Mouse (Mus musculus) limb, embryonic 15.5 days (tissue): ENCODE results near the gene BC030867. TPM values are rescaled to one million over a fixed set of nuclear protein-coding genes. Genes with fewer than 3 reads are reported as not detected.

Source experiments
- ATAC-seq: fragments of 200-750 bp; cut with Nextera tagmentation; 2 replicates; pipeline ENCODE4 v1.8.0; 2017; ENCODE audit warnings: low read depth, moderate TSS enrichment; ENCODE audit not compliant: insufficient number of reproducible peaks, low FRiP score, low TSS enrichment
- H3K27ac ChIP-seq: fragments of 300-500 bp; sonication (generic); 2 replicates; pipeline ENCODE4 v1.5.1; 2015; ENCODE audit warnings: moderate library complexity, mild to moderate bottlenecking, inconsistent platforms
- H3K27me3 ChIP-seq: fragments of 300-500 bp; sonication (generic); 2 replicates; pipeline ENCODE4 v1.6.1; 2015; ENCODE audit warnings: inconsistent platforms
- H3K36me3 ChIP-seq: fragments of 300-500 bp; sonication (generic); 2 replicates; pipeline ENCODE4 v1.6.1; 2015; ENCODE audit warnings: inconsistent platforms
- H3K4me1 ChIP-seq: fragments of 300-500 bp; sonication (generic); 2 replicates; pipeline ENCODE4 v1.6.1; 2015; ENCODE audit warnings: inconsistent platforms
- H3K4me2 ChIP-seq: fragments of 300-500 bp; sonication (generic); 2 replicates; pipeline ENCODE4 v1.6.1; 2015; ENCODE audit warnings: mild to moderate bottlenecking, inconsistent platforms
- H3K4me3 ChIP-seq: fragments of 300-500 bp; sonication (generic); 2 replicates; pipeline ENCODE4 v1.5.1; 2015; ENCODE audit warnings: mild to moderate bottlenecking, inconsistent platforms
- H3K9ac ChIP-seq: fragments of 300-500 bp; sonication (generic); 2 replicates; pipeline ENCODE4 v1.6.1; 2015; ENCODE audit warnings: inconsistent platforms
- H3K9me3 ChIP-seq: fragments of 300-500 bp; sonication (generic); 2 replicates; pipeline ENCODE4 v1.6.1; 2016; ENCODE audit warnings: inconsistent platforms
- WGBS: fragments of 180-500 bp; shearing (Covaris S2); methylation state at CpG from one replicate; pipeline ENCODE4 v1.1.7; 2015; 5-methylcytosine and 5-hydroxymethylcytosine counted together
- polyA plus RNA-seq: library from polyadenylated mRNA; unstranded; fragments of >200 nt; fragmentation: Nextera tagmentation; extraction: Ambion mirVana; gene quantifications from 2 replicates; pipeline ENCODE4 v1.2.1, GENCODE M21; 2015

BC030867 gene
- polyA plus RNA-seq, 1 experiment from 2014 or later: 13.8 TPM

DNA sequence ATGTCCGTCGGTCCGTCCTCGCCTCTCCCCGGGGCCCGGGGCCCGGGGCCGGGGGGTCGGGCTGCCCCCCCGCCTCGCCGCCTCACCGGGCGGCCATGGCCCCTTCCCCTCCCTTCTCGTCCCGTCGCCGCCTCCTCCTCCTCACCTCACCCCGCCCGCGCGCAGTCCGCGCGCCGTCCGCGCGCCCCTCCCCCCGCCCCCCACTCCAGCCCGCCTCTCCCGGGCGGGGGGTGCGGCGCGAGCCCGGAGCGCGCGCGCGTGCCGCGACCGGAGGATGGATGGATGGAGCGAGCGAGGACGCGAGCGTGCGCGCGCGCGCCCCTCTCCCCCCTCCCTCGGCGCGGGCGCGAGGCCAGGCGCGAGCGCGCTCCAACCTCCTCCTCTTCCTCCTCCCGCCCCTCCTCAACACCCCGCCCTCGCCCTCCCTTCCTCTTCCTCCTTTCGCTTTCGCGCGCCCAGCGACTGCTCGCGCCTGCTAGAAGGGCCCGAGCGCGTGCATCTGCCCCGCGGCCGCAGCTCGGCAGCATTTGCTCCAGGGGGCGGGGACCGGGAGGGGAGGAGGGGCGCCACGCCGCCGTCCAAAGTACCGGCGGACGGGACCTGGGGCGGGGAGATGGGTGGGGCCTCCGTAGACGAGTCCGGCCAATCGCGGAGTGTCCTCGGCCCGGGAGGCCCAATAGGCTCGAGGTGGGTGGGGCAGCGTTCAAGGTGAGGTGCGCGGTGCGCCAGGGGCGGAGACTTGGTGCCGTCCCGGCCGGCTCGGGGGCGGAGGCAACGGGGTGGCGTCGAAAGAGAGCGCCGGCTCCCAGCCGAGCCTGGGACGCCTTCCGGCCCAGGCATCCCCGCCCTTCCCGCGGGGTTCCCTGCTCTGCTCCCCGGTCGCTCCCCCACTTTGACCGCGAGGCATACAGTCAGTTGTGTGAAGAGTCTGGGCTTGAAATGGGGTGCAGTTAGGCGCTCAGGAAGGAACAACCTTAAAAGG, 48.1 kb downstream of the BC030867 start, which contains the start of gene Atxn7l3:
Gene Atxn7l3, minus strand, starts transcription at position 141 of the 982 bp plus-strand sequence.
- peaks cover 26% of the 10 kb centered on the region for H3K4me1 ChIP-seq
- no peaks in the 10 kb centered on the region for H3K27me3 ChIP-seq
- peak within 1 kb of the TSS; percentile 87 for H3K4me2 ChIP-seq
- peak within 1 kb of the TSS; percentile 99 for H3K27ac ChIP-seq
- H3K9ac ChIP-seq: peak within 1 kb of the TSS; percentile 87
- no peaks in the 10 kb centered on the region for H3K9me3 ChIP-seq
- WGBS: under 1% methylated on average over 79 of the region's 125 CpGs
- ATAC-seq: peak; percentile 93
- peaks cover 29% of the 10 kb centered on the region for H3K36me3 ChIP-seq
- H3K4me3 ChIP-seq: peak within 1 kb of the TSS; percentile 83

DNA sequence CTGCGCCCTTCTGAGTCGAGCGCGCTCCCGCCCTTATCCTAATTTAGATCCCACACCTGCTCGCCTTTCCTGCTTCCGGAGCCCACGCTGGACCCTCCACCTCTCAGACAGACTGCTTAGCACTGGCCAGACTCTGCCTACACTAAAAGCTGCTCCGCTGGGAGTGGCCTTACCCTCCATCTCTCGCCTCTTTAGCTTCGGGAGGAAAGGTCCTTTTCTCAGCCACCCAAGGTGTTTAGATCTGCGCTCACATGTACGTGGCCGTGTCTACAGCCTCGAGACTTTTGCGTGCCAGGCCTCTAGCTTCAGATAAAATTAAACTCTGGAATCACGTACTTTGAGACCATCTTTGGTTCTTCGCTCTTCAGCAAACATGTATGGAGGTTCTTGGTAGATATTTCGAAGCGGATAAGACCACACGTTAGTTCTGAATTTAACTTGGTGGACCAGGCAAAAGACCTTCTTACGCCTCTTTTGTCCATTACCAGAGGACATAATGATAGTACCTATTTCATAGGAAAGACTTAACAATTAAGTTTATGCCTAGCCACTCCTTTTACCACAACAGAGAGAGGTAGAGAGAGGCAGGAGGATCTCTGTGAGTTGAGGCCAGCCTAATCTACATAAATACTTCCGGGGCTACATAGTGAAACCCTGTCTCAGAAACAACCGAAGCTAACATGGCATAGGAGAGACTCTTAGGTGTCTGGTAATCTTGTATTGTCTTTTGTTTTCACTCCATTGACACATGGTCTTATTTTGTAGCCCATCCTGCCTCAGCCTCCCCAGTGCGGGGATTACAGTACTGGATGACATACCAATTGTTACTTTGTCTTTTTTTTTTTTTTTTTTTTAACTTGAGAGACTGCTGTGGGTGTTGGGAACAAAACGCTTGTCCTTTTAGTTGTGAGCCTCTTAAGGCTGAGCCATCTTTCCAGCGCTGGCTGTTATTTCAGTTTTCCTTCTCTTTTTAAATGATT, 49.2 kb downstream of the BC030867 start:
- Histone ChIP-seq H3K27me3 (no peaks in the 10 kb centered on the region), H3K27ac (peak overlapping the region; percentile 99), H3K4me3 (peak overlapping the region; percentile 83), H3K4me2 (peak overlapping the region; percentile 87), H3K9me3 (no peaks in the 10 kb centered on the region), H3K36me3 (peaks cover 18% of the 10 kb centered on the region), H3K9ac (peak overlapping the region; percentile 68), H3K4me1 (peaks cover 26% of the 10 kb centered on the region)
- WGBS: 25% methylated on average over 27 of the region's 27 CpGs
- peak; percentile 20 for ATAC-seq

DNA sequence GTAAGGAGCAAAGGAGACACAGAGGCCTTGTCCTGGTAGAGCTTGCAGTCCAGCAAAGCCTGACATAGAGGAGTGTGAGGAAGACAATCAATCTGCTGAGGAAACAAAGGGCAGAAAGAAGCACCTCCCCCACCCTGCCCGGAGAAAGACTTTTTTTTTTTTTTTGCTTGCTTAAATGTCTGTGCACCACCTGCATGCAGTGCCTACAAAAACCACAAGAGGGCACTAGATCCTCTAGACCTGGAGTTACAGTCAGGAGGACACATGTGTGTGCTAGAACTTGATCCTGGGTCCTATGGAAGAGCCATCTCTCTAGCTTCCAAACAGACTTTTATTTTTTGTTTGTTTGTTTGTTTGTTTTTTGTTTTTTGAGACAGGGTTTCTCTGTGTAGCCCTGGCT, 51.2 kb downstream of the BC030867 start:
- Histone ChIP-seq H3K9me3 (no peaks in the 10 kb centered on the region), H3K36me3 (no peaks in the 10 kb centered on the region), H3K27me3 (no peaks in the 10 kb centered on the region), H3K4me1 (peaks cover 16% of the 10 kb centered on the region), H3K4me2 (no peak overlapping the region), H3K9ac (no peak overlapping the region), H3K4me3 (no peak overlapping the region), H3K27ac (no peak overlapping the region)
- 11% methylated on average over 1 of the region's 1 CpGs for whole genome bisulfite sequencing
- no peak for ATAC-seq

DNA sequence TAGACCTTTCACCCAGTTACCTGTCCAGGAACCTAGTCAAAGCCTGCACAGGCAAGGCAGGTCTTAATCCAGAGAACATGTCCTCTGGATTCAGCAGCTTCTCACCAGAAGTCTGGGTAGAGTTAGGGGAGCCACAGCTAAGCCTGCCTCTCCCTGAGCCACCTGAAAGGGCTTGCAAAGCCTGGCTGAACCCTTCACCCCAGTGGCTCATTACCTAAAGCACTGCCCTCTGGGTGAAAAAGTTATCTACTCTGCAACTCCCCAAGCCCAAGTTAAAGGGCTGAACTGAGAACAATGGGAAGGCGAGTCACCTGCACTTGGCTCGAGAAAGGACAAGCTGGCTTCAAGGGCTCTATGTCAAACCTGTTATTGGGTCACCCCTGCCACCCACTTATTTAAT, 55.5 kb downstream of the BC030867 start:
- Histone ChIP-seq H3K27me3 (no peaks in the 10 kb centered on the region), H3K9me3 (no peaks in the 10 kb centered on the region), H3K4me3 (no peak overlapping the region), H3K4me1 (peaks cover 5% of the 10 kb centered on the region), H3K27ac (no peak overlapping the region), H3K36me3 (peaks cover 30% of the 10 kb centered on the region), H3K4me2 (no peak overlapping the region), H3K9ac (no peak overlapping the region)
- 58% methylated on average over 2 of the region's 2 CpGs for WGBS
- ATAC-seq: no peak

DNA sequence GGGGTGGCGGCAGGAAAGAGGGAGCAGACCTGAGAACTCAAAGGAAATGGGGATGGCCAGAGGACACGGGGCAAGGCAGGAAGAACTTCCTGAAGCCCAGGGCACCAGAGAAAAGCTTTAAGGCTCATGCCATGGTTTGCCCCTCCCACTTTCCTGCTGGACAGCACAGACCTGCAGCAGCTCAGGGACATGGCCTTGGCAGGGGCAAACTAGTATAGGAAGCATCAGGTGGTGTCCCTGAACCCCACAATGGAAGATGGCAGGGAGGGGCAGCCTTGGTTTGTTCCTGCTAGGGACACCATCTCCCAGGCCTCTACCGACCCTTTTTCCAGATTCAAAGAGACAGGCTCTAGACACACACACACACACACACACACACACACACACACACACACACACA, 56.7 kb downstream of the BC030867 start:
- Histone ChIP-seq H3K4me1 (peaks cover 17% of the 10 kb centered on the region), H3K27ac (no peak overlapping the region), H3K9ac (no peak overlapping the region), H3K4me3 (no peak overlapping the region), H3K27me3 (no peaks in the 10 kb centered on the region), H3K4me2 (no peak overlapping the region), H3K9me3 (no peaks in the 10 kb centered on the region), H3K36me3 (peaks cover 41% of the 10 kb centered on the region)
- ATAC-seq: no peak
- WGBS: 68% methylated on average over 2 of the region's 3 CpGs

DNA sequence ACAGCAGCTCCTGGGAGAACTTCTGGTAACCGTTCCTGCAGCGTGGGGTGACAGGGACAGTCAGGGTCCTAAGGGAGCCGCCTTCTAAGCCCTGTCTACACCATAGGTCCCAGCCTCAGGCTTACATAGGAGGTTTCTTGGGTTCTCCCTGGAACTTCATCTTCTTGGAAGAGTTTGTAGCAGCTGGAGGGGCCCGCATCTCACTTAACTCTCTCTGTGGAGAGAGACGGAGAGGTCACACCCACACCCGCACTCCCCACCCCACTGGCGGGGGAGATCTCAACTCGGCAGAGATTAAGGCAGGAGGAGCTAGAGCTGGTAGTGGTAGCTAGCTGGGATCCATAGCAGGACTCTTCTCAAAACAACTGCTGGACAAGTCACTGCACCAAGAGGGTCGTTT, 59.4 kb downstream of the BC030867 start:
- 90% methylated on average over 9 of the region's 9 CpGs for WGBS
- H3K9me3 ChIP-seq: no peaks in the 10 kb centered on the region
- H3K4me2 ChIP-seq: no peak overlapping the region
- no peak for ATAC-seq
- no peak overlapping the region for H3K9ac ChIP-seq
- peaks cover 64% of the 10 kb centered on the region for H3K36me3 ChIP-seq
- H3K27me3 ChIP-seq: no peaks in the 10 kb centered on the region
- no peak overlapping the region for H3K4me3 ChIP-seq
- no peak overlapping the region for H3K27ac ChIP-seq
- peaks cover 29% of the 10 kb centered on the region for H3K4me1 ChIP-seq

DNA sequence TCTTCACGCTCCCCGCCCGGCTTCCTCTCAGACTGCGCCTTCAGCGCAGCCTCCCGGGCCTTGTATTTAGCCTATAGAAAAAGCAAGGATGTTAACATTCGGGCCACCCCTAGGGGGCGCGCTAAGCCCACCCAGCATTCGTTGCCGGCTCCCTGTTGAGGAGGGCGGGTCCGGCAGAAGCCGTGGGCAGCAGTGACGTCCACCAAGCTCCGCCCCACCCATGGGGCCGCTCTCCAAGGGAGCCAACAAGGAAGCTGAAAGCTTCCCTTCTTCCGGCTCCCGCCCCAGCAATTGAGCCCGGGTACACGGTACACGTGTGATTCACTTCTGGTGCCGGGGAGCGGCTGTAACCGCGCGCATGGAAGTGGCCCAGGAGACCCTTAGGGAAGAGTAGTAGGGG, 60.3 kb downstream of the BC030867 start:
- peak overlapping the region; percentile 69 for H3K4me2 ChIP-seq
- peak overlapping the region; percentile 41 for H3K4me3 ChIP-seq
- 0 out of 2 replicates have a peak overlapping the region, but pooled peaks have one; percentile 23 for H3K9ac ChIP-seq
- H3K4me1 ChIP-seq: peaks cover 29% of the 10 kb centered on the region
- H3K27ac ChIP-seq: peak overlapping the region; percentile 79
- peaks cover 73% of the 10 kb centered on the region for H3K36me3 ChIP-seq
- peak; percentile 88 for ATAC-seq
- H3K9me3 ChIP-seq: no peaks in the 10 kb centered on the region
- H3K27me3 ChIP-seq: no peaks in the 10 kb centered on the region
- under 1% methylated on average over 27 of the region's 27 CpGs for WGBS

DNA sequence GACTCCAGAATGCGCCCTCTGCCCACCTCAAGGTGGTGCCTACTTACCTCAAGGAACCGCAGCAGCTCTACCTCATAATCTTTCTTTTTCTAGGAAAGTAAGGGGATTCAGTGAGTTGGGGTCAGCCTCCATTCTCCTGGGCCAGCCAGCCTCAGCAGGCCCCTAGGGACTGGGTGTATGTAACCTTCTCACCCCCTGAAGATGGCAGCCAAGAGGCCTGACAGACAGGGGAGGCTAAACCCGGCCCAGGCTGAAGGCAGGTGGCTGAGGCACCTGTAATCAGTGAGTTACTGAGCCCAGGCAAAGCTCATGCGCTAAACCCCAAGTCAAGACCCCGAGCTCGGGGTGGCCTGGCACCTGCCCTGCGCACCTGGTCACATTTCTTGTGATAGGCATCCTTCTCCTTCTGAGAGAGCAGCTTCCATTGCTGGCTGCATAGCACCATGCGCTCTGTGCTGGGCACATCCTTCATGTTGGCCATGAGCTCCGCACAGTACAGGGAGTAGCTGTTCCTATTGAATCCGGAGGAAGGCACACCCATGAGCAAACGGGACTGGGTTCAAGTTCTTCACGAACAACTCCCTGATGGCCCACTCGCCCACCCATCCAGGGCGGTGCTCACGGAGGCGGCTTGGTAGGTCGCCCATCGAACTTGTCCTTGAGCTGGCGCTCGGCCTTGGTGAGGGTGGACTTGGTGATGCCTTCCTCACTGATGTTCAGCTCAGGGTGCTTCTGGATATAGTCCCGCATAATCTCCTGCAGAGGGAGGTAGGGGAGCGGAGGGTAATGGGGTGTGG, 61.3 kb downstream of the BC030867 start:
- Histone ChIP-seq H3K9ac (0 out of 2 replicates have a peak overlapping the region, but pooled peaks have one; percentile 14), H3K4me1 (peaks cover 30% of the 10 kb centered on the region), H3K36me3 (peaks cover 83% of the 10 kb centered on the region), H3K9me3 (no peaks in the 10 kb centered on the region), H3K27ac (peak overlapping the region; percentile 79; the same call in 1 of the 2 replicates), H3K27me3 (no peaks in the 10 kb centered on the region), H3K4me2 (peak overlapping the region; percentile 69), H3K4me3 (peak overlapping the region; percentile 41)
- WGBS: 86% methylated on average over 22 of the region's 22 CpGs
- no peak for ATAC-seq

DNA sequence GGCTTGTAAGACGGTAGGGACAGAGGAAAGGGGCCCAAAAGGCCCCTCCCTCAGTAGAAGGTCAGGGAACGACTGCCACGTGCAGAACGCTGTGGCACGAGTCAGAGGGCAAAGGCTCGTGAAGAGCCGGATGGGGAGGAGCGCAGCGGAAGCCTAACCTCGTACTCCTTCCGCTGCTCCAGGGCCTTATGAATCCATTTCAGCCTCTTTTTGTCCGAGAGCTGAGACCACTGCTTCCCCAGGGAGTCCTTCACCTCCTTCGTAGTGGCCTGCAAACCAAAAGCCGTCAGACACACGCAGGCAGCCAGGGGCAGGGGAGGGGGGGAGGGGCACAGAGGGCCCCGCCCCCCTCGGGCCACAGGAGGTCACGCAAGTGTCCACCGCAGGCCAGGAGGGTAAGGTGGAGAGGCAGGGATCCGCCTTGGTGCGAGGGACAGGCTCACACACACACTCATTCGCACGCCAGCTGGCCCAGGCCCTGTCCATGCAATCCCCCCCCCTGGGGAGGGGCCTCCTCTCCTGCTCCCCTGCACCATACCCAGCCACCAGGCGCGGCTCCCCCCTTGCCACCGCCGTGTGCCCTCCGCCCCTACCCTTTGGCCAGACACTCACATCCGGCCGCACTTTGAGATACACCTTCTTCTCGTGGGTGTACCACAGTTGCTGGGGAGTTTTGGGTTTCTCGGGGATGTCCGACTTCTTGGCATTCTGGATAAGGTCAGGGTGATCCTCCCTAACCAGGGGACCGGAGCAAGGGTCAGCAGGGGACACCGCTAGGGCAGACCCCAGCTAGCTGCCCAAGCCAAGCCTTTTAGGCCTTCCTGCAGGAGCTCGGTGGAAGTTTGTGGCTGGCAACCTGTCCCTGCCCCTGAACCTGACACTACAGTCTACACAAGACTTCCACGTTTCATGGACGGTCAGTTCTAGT, 62.4 kb downstream of the BC030867 start:
- 49% methylated on average over 37 of the region's 38 CpGs for WGBS
- Histone ChIP-seq H3K9ac (no peak overlapping the region), H3K27me3 (no peaks in the 10 kb centered on the region), H3K4me2 (no peak overlapping the region), H3K4me3 (no peak overlapping the region), H3K36me3 (peaks cover 82% of the 10 kb centered on the region), H3K9me3 (no peaks in the 10 kb centered on the region), H3K27ac (no peak overlapping the region), H3K4me1 (peaks cover 40% of the 10 kb centered on the region)
- ATAC-seq: no peak

DNA sequence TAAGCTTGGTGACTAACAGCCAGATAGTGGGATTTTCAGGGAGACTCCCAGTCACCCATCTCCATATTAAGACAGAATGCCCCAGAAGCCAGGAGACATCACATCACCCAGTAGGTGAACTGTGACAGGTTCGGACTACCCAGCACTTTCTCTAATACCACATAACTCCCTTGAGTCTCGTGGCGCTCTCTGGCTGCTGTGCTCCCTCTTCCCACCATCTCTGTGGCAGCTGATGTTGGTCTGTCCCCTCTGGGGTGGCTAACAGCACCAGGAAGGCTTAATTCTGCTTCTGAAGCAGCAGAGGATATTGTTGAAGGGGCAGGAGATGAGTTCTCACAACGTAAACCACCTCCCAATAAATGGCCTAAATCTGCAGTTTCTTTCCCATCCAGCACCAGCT, 63.3 kb downstream of the BC030867 start:
- no peak for ATAC-seq

More for the DNA sequence above, 63.3 kb downstream of the BC030867 start:
- no peaks in the 10 kb centered on the region for H3K9me3 ChIP-seq
- no peak overlapping the region for H3K27ac ChIP-seq
- H3K4me3 ChIP-seq: no peak overlapping the region
- no peak overlapping the region for H3K9ac ChIP-seq
- 85% methylated on average over 4 of the region's 4 CpGs for WGBS
- no peaks in the 10 kb centered on the region for H3K27me3 ChIP-seq
- peaks cover 72% of the 10 kb centered on the region for H3K36me3 ChIP-seq
- peaks cover 45% of the 10 kb centered on the region for H3K4me1 ChIP-seq
- no peak overlapping the region for H3K4me2 ChIP-seq
